Mouse (Mus musculus): ENCODE results near the gene Nxn. TPM values are rescaled to one million over a fixed set of nuclear protein-coding genes. Genes with fewer than 3 reads are reported as not detected.

Gene Nxn
- polyA plus RNA-seq, 1 experiment, result 135 TPM

GRCm38 (mm10) chr11:76355425-76355824 lies 43.5 kb downstream of the Nxn start:
- Histone ChIP-seq H3K4me1 (ENCODE audit: control insufficient read depth, insufficient read depth, low read length) (peaks cover 14% of the 10 kb centered on the region), H3K27ac (ENCODE audit: insufficient read depth, low read length) (no peak overlapping the region), H3K4me3 (ENCODE audit: insufficient read depth, low read length) (no peak overlapping the region)
- TF ChIP-seq CTCF (IDR thresholded peaks at IDR 0.05; ENCODE audit: borderline replicate concordance, insufficient read depth, low read length) (no peak), POLR2A (IDR thresholded peaks at IDR 0.05; ENCODE audit: low read depth, low read length) (no peak)

GRCm38 (mm10) chr11:76352861-76353558 lies 45.9 kb downstream of the Nxn start:
- no peak for TF ChIP-seq CTCF (IDR thresholded peaks at IDR 0.05; ENCODE audit: borderline replicate concordance, insufficient read depth, low read length)
- TF ChIP-seq POLR2A (IDR thresholded peaks at IDR 0.05; ENCODE audit: low read depth, low read length), result no peak
- H3K4me3 ChIP-seq (ENCODE audit: insufficient read depth, low read length), result no peak overlapping the region
- peaks cover 11% of the 10 kb centered on the region for H3K4me1 ChIP-seq (ENCODE audit: control insufficient read depth, insufficient read depth, low read length)
- no peak overlapping the region for H3K27ac ChIP-seq (ENCODE audit: insufficient read depth, low read length)

DNA sequence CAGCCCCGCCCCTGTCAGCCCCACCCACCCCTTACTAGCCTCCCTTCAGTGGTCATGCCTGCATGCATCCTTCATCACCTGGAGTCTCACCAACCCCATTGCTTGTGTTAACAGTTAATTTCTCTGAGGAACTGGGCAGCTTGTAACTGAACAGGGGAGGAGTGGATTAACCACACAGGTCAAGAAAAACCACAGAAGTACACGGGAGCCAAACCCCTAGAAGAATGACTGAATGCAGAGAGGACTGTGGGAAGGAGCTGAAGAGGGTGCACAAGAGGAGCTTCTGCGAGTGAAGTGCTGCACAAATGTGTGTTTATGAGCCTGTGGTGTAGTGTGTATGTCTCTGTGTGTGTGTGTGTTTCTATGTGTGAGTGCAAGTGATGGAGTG lies 47.3 kb downstream of the Nxn start:
- Histone ChIP-seq H3K27ac (ENCODE audit: insufficient read depth, low read length) (no peak overlapping the region), H3K4me1 (ENCODE audit: control insufficient read depth, insufficient read depth, low read length) (peaks cover 11% of the 10 kb centered on the region), H3K4me3 (ENCODE audit: insufficient read depth, low read length) (no peak overlapping the region)
- TF ChIP-seq CTCF (IDR thresholded peaks at IDR 0.05; ENCODE audit: borderline replicate concordance, insufficient read depth, low read length), result no peak
- no peak for TF ChIP-seq POLR2A (IDR thresholded peaks at IDR 0.05; ENCODE audit: low read depth, low read length)

GRCm38 (mm10) chr11:76350931-76351623 lies 47.9 kb downstream of the Nxn start:
- H3K4me1 ChIP-seq (ENCODE audit: control insufficient read depth, insufficient read depth, low read length), result peaks cover 11% of the 10 kb centered on the region
- H3K27ac ChIP-seq (ENCODE audit: insufficient read depth, low read length), result no peak overlapping the region
- H3K4me3 ChIP-seq (ENCODE audit: insufficient read depth, low read length), result no peak overlapping the region
- TF ChIP-seq POLR2A (IDR thresholded peaks at IDR 0.05; ENCODE audit: low read depth, low read length), result no peak
- no peak for TF ChIP-seq CTCF (IDR thresholded peaks at IDR 0.05; ENCODE audit: borderline replicate concordance, insufficient read depth, low read length)

GRCm38 (mm10) chr11:76349833-76350232 lies 49.1 kb downstream of the Nxn start:
- no peak overlapping the region for H3K4me3 ChIP-seq (ENCODE audit: insufficient read depth, low read length)
- TF ChIP-seq POLR2A (IDR thresholded peaks at IDR 0.05; ENCODE audit: low read depth, low read length) (no peak), CTCF (IDR thresholded peaks at IDR 0.05; ENCODE audit: borderline replicate concordance, insufficient read depth, low read length) (no peak)
- peaks cover 11% of the 10 kb centered on the region for H3K4me1 ChIP-seq (ENCODE audit: control insufficient read depth, insufficient read depth, low read length)
- H3K27ac ChIP-seq (ENCODE audit: insufficient read depth, low read length), result no peak overlapping the region

DNA sequence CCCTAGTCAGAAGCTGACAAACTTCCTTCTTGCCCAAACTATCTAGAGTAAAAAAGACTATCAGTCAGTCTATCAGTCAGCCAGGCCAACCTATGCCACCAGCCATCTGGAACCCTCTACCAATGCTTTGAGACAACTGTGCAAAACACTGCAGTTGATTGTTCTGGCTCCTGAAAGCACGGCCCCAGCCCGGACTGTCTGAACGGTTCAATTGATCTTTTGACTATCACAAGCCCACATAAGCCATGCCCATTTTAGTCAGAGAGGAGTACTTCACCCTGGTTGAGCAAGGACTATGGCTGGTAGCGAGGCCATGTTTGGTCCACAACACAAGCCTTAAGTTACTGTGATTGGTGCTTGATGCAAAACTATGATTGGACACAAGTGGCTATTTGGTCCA lies 51.4 kb downstream of the Nxn start:
- peaks cover 19% of the 10 kb centered on the region for H3K4me1 ChIP-seq (ENCODE audit: control insufficient read depth, insufficient read depth, low read length)
- no peak overlapping the region for H3K27ac ChIP-seq (ENCODE audit: insufficient read depth, low read length)
- TF ChIP-seq CTCF (IDR thresholded peaks at IDR 0.05; ENCODE audit: borderline replicate concordance, insufficient read depth, low read length), result no peak
- no peak for TF ChIP-seq POLR2A (IDR thresholded peaks at IDR 0.05; ENCODE audit: low read depth, low read length)
- H3K4me3 ChIP-seq (ENCODE audit: insufficient read depth, low read length), result no peak overlapping the region

GRCm38 (mm10) chr11:76343031-76343430 lies 55.9 kb downstream of the Nxn start:
- Histone ChIP-seq H3K27ac (ENCODE audit: insufficient read depth, low read length) (peak overlapping the region; percentile 55), H3K4me3 (ENCODE audit: insufficient read depth, low read length) (no peak overlapping the region), H3K4me1 (ENCODE audit: control insufficient read depth, insufficient read depth, low read length) (peaks cover 17% of the 10 kb centered on the region)
- TF ChIP-seq CTCF (IDR thresholded peaks at IDR 0.05; ENCODE audit: borderline replicate concordance, insufficient read depth, low read length), result no peak

DNA sequence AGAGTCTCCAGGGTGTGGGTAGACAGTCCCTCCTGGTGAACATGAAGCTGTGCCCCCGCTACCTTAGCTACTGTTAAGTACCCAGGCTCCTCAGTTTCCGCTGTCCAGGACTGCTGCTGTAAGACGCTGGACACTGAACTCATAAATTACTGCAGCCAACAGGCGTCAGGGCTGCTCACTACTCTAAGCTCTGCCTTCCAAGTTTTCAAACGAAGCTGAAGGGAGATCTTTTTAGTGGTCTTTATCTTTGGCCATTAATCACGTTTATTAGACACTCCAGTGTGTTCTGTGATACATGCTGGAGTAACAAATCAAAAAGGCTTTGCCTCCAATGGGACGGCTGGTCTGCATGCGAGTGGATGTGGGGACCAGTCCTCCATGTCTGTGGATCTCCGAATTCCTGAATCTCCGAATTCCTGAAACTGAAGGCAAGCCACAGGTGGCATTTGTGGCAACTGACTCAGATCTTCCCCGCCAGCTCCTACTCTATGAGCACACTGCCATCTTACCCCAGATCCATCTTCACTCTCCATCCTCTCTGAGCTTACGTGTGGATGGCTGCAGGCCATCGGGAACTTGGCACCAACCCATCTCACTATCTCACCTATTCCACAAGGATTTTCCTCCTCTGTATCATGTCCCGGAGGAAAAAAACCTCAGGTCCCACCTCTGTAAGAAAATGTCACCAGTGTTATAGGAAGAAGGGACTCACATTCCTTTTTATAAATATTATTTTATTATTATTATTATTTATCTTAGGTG lies 56.9 kb downstream of the Nxn start:
- Histone ChIP-seq H3K4me1 (ENCODE audit: control insufficient read depth, insufficient read depth, low read length) (peaks cover 17% of the 10 kb centered on the region), H3K27ac (ENCODE audit: insufficient read depth, low read length) (peak overlapping the region; percentile 77), H3K4me3 (ENCODE audit: insufficient read depth, low read length) (no peak overlapping the region)
- TF ChIP-seq CTCF (IDR thresholded peaks at IDR 0.05; ENCODE audit: borderline replicate concordance, insufficient read depth, low read length) (no peak), POLR2A (IDR thresholded peaks at IDR 0.05; ENCODE audit: low read depth, low read length) (no peak)

GRCm38 (mm10) chr11:76341163-76341562 lies 57.8 kb downstream of the Nxn start:
- Histone ChIP-seq H3K27ac (ENCODE audit: insufficient read depth, low read length) (peak overlapping the region; percentile 37; the same call in 1 of the 2 replicates), H3K4me3 (ENCODE audit: insufficient read depth, low read length) (no peak overlapping the region), H3K4me1 (ENCODE audit: control insufficient read depth, insufficient read depth, low read length) (peaks cover 17% of the 10 kb centered on the region)
- TF ChIP-seq POLR2A (IDR thresholded peaks at IDR 0.05; ENCODE audit: low read depth, low read length) (no peak), CTCF (IDR thresholded peaks at IDR 0.05; ENCODE audit: borderline replicate concordance, insufficient read depth, low read length) (no peak)

DNA sequence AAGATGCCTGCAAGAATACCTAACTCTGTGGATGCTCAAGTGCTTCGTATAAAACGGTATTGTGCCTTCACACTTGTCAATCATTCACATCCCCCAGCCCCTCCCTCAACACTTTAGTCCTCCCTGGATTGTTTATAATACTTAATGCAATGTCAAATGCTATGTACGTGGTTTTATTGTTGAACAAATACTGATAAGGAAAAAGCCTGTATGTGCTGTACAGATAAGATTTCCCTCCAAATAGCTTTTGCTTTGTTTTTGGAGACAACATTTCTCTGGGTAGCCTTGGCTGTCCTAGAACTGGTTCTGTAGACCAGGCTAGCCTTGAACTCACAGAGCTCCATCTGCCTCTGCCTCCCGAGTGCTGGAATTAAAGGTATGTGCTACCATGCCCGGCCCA lies 59.1 kb downstream of the Nxn start:
- Histone ChIP-seq H3K4me1 (ENCODE audit: control insufficient read depth, insufficient read depth, low read length) (peaks cover 17% of the 10 kb centered on the region), H3K27ac (ENCODE audit: insufficient read depth, low read length) (no peak overlapping the region)
- no peak for TF ChIP-seq CTCF (IDR thresholded peaks at IDR 0.05; ENCODE audit: borderline replicate concordance, insufficient read depth, low read length)
- TF ChIP-seq POLR2A (IDR thresholded peaks at IDR 0.05; ENCODE audit: low read depth, low read length), result no peak

More for the DNA sequence above, 59.1 kb downstream of the Nxn start:
- H3K4me3 ChIP-seq (ENCODE audit: insufficient read depth, low read length), result no peak overlapping the region

All from embryonic fibroblast, embryonic 13.5 days (primary cell).